Mouse (Mus musculus): Measurements from ENCODE around the gene Taf5l.
A peak's percentile ranks its signal among the peaks of the same experiment; 100 is the strongest.
"Not testable (repeated sequence)": the region's sequence is repeated elsewhere in the genome, so short reads cannot be mapped to it uniquely, and the experiment has no call there.

Taf5l gene

DNA sequence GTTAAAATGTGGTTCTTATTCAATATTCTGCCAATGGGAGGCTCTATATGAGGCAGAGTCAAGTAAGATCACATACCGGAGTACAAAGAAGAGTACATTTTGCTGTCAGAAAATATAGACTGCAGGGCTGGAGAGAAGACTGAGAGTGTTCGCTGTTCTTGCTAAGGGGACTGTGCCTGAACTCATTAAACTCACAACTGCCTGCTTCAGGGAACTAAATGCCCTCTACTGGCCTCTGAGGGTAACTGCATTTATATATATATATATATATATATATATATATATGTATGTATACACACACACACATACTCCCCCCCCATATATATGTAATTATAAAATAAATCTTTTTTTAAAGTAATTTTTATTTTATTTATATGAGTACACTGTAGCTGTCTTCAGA, 54.3 kb downstream of the Taf5l start:
- no peak for DNase-seq (ENCODE audit: low read depth in 1 of 2, low spot score in 2 of 2)

DNA sequence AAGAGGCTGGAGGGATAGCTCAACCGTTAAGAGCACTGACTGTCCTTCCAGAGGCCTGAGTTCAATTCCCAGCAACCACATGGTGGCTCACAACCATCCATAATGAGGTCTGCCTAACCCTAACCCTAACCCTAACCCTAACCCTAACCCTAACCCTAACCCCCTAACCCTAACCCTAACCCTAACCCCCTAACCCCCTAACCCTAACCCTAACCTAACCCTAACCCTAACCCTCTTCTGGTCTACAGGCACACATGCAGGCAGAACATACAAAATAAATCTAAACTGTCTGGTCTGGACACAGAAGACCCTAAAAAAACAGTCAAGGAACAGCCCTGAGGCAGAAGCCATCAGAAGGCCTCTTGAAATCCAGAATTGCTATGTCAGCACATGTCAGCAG, 59.8 kb downstream of the Taf5l start:
- DNase-seq (ENCODE audit: low read depth in 1 of 2, low spot score in 2 of 2): no peak

DNA sequence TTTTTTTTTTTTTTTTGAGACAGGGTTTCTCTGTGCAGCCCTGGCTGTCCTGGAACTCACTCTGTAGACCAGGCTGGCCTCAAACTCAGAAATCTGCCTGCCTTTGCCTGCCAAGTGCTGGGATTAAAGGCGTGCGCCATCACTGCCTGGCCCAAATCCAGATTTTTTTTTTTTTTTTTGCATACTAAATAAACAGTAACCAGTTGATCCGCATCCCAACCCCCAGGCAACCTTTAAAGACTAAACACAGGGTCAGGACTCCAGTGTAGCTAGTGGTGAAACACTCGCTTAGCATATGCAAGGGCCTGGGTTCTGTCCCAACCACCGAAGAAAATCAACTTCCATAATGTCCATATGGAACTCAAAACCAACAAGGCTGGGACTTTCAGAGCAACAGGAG, 60.6 kb downstream of the Taf5l start:
- DNase-seq (ENCODE audit: low read depth in 1 of 2, low spot score in 2 of 2): not testable (repeated sequence)

DNA sequence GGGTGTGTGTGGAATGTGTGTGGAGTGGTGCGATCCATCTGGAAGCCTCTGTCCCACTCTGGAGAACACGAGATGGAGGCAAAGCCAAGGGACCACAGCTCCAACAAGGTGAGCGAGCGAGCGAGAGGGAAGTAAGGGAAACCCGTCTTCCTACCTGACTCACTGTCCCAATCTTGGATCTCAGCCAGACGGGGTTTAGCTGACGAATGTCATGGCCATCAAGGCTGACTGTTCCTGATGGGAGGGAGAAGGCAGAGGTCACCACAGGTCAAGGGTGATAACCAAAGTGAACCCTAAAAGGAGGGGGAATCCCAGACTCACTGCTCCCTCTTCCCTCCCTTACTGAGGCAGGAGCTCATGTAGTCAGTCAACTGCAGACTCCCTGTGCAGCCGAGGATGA, 61.1 kb downstream of the Taf5l start:
- DNase-seq (ENCODE audit: low read depth in 1 of 2, low spot score in 2 of 2): no peak

DNA sequence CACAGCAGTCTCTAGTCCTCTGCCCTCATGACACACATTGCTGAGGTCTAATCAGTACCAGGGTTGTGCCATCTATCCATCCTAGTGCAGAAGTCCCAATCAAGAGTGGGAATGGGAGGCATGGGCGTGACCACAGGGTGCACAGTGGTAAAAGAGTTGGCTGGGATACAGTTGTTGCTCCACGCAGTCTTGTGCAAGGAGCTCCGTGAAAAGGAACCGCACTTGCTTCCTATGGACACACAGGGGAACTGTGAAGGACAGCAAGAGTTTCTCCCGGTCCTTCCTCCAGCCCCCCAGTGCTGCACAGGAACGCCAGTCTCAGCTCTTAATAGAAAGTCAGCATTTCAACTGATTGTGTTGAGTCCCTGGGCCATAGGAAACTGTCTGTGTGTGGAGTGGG, 61.7 kb downstream of the Taf5l start:
- DNase-seq (ENCODE audit: low read depth in 1 of 2, low spot score in 2 of 2): no peak

DNA sequence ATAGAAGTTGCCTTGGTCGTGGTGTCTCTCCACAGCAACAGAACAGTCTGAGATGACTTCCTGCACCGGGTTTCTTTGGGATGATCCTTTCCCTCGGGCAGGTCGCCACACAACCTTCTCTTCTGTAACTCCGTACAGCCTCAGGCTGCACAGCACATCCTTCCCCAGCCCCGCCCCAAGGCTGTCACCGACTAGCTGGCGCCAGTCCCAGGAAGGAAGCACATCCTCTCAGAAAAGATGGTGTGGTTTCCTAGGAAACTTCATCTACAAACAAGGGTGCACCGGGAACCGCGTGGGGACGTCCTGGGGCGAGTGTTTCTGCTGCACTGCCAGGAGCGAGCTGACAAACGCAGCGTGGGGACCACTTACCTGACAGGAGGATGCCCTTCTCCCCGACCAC, 63.1 kb downstream of the Taf5l start:
- no peak for DNase-seq (ENCODE audit: low read depth in 1 of 2, low spot score in 2 of 2)

DNA sequence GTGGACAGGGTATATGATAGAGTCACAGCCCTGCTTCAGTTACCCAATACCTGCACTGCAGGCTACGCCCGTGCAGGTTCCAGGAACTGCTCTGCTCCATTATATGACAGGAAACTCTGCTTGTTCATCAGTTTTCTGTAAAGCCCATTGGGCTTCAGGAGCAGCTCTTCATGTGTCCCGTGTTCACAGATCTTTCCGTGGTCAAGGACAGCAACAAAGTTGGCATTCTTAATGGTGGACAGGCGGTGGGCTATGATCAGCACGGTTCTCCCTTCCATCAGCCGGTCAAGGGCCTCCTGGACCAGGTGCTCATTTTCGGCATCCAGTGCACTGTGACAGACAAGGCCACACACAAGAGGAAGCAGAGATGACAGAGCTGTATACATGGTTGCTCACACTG, 67.0 kb downstream of the Taf5l start:
- DNase-seq (ENCODE audit: low read depth in 1 of 2, low spot score in 2 of 2): no peak

DNA sequence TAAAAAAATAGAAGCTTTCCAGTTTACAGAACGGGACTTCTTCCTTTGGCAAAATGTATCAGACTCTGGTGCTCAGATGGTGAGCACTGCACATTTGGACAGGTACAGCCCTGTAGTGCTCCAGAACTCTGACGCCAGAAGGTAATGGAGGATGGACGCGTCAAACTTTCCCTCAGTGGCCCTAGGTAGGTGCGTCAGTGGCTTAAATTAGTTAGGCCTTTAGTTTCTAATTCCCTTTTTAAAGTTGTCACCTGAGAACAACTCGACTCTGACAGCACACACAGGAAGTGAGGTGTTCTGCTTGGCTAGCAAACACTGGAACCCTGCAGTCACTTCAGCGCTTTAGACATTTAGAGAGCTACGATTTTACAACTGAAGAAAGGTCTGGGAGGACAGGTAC, 67.5 kb downstream of the Taf5l start:
- DNase-seq (ENCODE audit: low read depth in 1 of 2, low spot score in 2 of 2): no peak

DNA sequence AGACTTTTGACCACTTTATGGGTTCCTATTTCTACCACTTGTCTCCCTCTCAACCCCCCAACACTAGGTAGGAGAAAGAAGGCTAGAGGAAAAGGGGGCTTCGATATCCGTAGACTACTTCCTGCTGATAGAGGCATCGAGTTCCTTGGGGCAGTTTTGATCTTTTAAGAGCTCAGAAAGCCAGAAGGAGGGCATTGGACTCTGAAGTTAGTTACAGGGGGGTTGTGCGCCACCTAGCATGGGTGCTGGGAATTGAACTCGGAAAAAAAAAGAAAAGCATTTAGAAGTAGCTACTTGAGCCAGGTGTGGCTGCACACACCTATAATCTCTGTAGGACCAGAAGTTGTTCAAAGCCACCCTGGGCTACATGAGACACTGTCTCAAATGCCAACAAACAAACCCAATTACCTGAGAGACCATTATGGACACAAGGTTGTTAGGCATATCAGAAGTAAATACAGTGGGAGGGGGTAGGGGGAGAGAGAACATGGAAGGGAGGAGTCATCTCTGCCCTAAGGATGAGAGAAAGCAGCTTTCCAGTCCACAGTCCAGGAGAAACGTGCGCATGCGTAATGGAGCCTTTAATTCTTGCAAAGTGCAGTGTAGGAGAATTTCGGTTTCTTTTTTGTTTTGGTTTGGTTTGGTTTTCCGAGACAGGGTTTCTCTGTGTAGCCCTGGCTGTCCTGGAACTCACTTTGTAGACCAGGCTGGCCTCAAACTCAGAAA, 71.0 kb downstream of the Taf5l start:
- DNase-seq (ENCODE audit: low read depth in 1 of 2, low spot score in 2 of 2): peak in 1 of 2 experiments; percentile 37

DNA sequence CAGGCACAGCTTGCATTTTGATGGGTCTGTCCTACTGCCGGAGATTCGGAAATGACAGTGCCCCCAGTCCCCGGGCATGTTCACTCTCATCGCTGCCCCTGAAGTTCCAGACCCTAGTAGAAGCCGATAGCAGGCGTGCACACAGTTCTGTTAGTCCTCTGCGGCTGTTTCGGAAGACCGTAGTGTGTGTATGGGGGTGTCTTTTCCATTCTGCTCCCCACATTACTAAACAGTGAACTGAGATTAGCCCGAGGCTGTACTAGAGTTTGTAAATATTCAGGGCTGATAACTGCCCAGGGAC, 71.6 kb downstream of the Taf5l start:
- no peak for DNase-seq (ENCODE audit: low read depth in 1 of 2, low spot score in 2 of 2)

DNA sequence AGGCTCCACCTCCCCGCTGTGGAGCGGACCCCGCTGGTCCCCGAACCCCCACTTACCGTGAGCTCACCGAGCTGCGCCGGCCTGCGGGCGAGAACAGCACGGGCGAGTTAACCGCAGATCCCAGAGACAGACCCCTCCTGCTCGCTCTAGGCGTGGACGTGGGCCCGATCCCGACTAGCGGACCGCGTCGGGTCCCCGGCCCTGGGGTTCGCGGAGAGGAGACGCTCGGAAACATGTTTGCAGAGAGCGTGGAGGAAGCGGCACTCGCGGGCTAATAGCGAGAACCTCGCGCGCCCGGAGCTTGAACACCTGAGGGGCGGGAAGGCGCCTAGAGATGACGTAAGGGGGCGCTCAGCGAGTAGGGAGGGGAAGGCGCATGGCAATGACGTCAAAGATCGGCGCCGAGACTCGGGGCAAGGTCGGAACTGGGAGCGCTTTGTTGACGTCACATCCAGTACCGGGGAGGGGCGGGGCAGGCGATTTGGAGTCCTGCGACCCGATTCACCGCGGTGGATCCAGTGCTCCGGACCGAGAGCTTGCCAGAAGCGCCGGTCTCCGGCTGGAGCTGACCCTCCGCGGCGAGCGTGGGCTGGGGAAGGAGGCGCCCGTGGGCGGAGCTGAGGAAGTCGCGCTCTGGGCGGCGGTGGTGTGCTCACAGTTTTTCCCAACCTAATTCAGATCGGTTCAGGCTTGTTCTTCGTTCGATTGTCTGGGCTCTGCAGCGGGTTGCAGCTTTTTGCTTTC, 72.1 kb downstream of the Taf5l start, which contains the start of gene Nup133:
Nup133 (minus strand) TSS at position 324 of the 744 bp plus-strand sequence.
- DNase-seq (ENCODE audit: low read depth in 1 of 2, low spot score in 2 of 2): peak; percentile 94 to 98
